Mouse (Mus musculus) urinary bladder, adult 18-20 months (tissue): ENCODE results near the gene Irf2bp1.

ENCODE experiments used
- DNase-seq, 2 experiments: peaks; one replicate each; pipeline ENCODE4 v3.0.0; 2022; ENCODE audit warnings: low spot score in 2 of 2, mixed read lengths in 2 of 2

The Irf2bp1 gene

GRCm38 (mm10) chr7:19028067-19028466 is 24.2 kb downstream of the Irf2bp1 start:
- no peak for DNase-seq

DNA sequence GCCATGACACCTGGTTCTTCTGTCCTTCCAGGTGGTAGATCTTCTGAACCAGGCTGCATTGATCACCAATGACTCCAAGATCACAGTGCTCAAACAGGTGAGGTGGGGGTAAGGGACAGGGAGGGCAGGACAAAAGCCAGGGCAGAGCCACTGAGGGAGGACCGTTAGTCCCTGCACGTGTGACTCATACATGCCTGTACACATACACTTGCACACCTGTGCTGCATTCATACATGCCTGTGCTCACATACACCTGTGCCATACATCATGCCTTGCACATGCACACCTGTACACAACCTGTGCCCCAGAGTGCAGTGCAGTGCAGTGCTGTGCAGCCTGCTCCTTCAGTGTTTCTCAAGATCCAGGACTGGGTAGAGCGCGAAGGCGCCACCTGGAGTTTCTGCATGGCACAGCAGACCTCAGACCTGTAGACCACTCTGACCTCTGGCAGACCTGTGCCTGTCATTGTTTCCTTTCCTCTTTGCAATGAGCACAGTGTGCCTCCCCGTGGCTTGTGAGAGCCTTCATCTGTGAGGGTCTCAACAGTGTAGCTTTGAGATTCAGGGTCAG is 25.3 kb downstream of the Irf2bp1 start:
- peak in 1 of 2 experiments; percentile 37 for DNase-seq

DNA sequence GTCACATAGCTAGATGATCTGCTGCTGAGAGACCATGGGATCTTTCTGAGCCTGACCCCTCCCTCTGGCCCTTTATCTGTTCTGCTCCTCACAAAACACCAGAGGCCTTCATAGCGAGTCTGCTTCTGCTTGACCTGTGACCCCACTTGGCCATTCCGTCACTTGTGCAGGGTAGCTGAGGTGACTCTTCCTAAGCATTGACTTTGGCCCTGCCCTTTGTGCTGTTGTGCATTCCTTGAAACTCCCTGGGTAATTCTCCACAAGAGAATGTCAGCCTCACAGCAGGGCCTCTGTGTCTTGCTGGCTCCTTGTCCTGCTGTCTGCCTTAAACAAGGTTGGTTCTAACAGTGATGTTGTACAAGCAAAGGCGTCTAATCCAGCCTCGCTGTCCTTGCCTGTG is 27.8 kb downstream of the Irf2bp1 start:
- no peak for DNase-seq

DNA sequence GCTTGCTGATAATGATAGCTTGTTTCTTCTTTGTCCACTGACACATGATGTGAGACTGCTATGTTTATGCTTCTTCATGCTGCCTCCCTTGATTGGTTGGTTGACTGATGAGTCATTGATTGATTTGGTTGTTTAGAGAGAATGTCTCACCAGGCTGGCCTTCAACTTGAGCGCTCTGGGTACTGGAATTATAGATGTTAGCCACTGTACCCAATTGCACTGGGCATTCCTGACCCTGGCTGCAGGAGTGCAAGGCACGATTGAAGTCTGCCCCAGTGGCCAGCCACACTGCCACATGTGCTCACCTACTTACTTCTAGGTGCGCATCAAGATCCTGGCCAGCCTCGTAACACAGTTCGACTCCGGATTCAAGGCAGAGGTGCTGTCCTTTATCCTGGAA is 40.8 kb downstream of the Irf2bp1 start:
- no peak for DNase-seq

DNA sequence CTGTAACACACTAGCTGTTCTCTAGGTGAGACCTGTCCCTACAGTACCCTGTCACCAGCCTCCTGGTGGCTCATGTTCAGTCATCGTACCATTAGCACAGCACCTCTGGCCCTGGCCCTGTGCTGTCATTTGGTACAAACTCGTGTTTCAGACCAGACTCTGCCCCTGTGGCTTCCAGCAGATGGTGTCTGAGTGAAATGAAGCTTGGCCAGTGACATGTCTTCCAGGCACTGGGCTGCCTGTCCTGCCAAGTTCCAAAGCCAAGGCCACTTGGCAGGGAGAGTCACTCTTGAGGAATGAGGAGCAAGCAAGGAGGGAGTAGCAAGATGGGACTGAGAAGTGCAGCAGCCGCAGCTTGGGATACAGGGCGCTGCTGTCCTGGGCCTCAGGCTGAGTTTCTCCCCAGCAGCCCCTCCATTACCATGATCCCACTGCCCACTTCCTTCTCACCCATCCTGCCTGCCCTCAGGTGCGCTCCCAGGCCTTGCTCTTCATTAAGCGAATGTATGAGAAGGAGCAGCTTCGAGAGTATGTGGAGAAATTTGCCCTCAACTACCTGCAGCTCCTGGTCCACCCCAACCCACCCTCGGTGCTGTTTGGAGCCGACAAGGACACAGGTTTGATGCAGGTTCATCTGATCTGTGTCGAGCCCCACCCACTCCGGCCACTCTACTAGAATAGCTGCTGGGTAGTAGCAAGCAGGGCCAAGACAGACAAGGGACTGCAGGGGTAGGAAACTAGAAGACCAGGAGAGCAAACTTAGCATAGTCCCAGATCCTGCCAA is 42.6 kb downstream of the Irf2bp1 start:
- DNase-seq, result no peak

GRCm38 (mm10) chr7:19048006-19048527 is 44.2 kb downstream of the Irf2bp1 start:
- no peak for DNase-seq

DNA sequence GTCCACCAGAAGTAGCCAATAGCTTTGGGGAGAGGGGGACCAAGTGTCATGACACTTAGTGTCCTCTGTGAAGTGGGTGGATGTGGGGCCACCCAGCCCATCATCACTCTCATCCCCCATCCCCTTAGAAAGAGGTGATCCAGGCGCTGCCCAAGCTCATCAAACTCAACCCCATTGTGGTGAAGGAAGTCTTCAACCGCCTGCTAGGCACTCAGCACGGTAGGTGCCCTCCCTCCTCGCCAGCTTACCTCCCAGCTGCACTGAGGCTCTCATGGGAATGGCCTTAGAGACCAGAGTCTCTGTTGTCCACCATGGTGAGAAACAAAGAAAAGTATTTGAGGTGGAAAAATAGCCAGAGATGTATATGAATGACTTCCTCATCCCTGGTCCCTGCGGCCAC is 45.4 kb downstream of the Irf2bp1 start:
- no peak for DNase-seq

GRCm38 (mm10) chr7:19050172-19050571 is 46.3 kb downstream of the Irf2bp1 start:
- no peak for DNase-seq

DNA sequence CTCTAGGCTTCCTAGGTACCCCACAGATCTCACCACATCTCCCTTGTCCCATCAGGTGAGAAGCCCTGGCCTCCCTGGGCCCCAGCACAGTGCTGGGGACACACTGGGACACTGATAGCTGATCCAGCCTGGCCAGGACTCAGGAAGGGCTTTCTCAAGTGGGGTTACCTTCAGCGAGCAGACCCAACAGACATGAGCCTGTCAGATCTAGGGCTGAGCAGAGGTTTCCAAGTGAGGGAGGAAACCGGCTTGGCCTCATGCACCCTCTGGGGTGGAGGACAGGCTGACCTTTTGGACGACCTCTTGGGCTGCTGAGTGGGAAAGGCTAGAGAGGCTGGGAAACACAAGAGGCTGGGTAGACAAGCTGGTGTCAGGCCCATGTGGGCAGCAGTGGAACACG is 47.3 kb downstream of the Irf2bp1 start:
- no peak for DNase-seq

GRCm38 (mm10) chr7:19052345-19053135 is 48.7 kb downstream of the Irf2bp1 start:
- DNase-seq, result no peak

DNA sequence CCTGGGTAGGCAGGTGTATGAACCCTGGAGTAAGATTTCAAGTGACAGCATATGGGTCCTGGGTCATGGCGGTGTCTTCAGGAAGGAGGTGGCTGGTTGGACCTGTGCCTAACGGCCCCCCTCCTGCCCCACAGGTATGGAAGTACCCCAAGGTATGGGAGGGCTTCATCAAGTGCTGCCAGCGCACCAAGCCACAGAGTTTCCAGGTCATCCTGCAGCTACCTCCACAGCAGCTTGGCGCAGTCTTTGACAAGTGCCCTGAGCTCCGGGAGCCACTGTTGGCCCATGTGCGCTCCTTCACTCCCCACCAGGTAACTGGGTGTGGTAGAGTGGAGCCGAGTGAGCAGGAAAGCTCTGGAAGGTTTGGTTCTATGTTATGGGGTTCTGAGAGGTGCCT is 49.3 kb downstream of the Irf2bp1 start:
- no peak for DNase-seq

GRCm38 (mm10) chr7:19054047-19054776 is 50.4 kb downstream of the Irf2bp1 start, which contains the start of gene Rsph6a:
Gene Rsph6a, plus strand, starts transcription at chr7:19054690.
- no peak for DNase-seq

DNA sequence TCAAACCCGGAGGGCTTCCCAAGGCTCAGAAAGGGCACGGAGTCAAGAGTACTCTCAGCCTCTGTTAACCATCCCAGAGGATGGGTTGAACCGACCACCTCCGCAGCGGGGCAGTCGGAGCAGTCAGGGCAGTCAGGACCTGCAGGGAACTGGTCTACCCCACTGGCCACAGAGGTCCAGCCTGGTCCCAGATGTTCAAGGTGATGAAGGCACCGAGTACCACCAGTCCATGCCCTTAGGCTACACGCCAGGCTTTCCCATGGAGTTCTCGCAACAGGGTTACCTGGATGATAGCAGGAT is 50.9 kb downstream of the Irf2bp1 start:
- no peak for DNase-seq

DNA sequence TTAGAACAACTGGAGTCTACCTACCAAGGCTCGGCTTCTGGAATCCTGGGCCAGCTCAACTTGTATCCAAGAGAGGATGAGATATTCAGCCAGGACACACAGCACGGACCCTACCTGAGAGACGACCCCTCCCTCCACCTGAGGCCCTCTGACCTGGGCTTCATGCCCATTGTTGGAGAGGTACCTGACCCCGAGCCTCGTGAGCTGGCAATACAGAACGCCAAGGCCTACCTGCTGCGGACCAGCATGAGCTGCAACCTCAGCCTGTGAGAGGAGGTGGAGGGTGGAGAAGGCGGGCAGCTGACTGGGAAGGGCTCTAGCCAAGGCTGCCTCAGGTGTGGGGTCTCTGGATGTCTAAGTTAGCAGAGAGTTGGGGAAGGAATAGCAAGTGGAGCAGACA is 51.3 kb downstream of the Irf2bp1 start:
- DNase-seq, result no peak
